20 mouse cellular contexts compared by ENCODE assay signal in the genomic region with DNA sequence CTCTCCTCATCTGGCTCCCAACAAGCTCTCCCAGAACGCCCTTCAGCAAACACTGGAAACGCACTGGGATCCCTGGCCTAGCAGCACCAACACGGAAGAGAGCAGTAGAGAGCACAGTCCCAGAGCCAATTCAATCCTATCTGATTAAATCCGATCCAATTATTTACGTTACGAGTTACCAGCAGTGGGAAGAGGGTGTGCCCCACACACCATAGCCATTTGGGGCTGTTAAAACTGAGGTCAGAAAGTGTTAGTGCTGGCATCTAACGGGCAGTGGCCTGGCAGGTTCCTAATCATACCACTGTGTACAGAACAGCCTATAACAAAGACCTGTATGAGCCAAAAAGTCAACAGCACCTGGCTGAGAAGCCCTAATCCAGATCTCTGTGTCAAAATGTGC.
DNase-seq lines count a peak whose midpoint lies in the region; ATAC-seq and TF ChIP-seq lines count a peak whose summit lies in the region.
"Had no signal": no experiment of that assay in that cellular context is flagged by ENCODE, and none has a peak within 500 bp of the region (broad histone marks: within the 10 kb centered on the region; RNA-seq: fewer than 3 reads in every experiment).

No protein-coding gene starts in this region.

- H3K4me1 ChIP-seq in forebrain, embryonic 13.5 days = peaks cover 24% of the 10 kb centered on the region
- H3K4me1 ChIP-seq in forebrain, embryonic 11.5 days (replicated peaks; ENCODE audit: control insufficient read depth, insufficient read depth, low read length) = peaks cover 3% of the 10 kb centered on the region; the same call in 1 of the 2 replicates
- peaks cover 19% of the 10 kb centered on the region for H3K4me1 ChIP-seq in midbrain, embryonic 13.5 days (replicated peaks)
- H3K4me1 ChIP-seq in midbrain, embryonic 14.5 days (ENCODE audit: control insufficient read depth, insufficient read depth, low read length) = peaks cover 7% of the 10 kb centered on the region; the same call in 1 of the 2 replicates
- no peaks in the 10 kb centered on the region for H3K4me1 ChIP-seq in intestine, postnatal 0 days (replicated peaks; ENCODE audit: control insufficient read depth, insufficient read depth, low read length)
- H3K4me1 ChIP-seq in stomach, embryonic 14.5 days (ENCODE audit: control insufficient read depth, insufficient read depth, low read length) = 0 out of 2 replicates have a peak, but pooled peaks cover 4% of the 10 kb centered on the region
- H3K4me1 ChIP-seq: liver, embryonic 15.5 days had no signal

- no peak overlapping the region for H3K27ac ChIP-seq in forebrain, embryonic 13.5 days
- no peak overlapping the region for H3K27ac ChIP-seq in forebrain, embryonic 11.5 days (ENCODE audit: low read depth, low read length)
- no peak overlapping the region for H3K27ac ChIP-seq in midbrain, embryonic 13.5 days
- no peak overlapping the region for H3K27ac ChIP-seq in midbrain, embryonic 14.5 days (replicated peaks; ENCODE audit: low read depth, low read length)
- H3K27ac ChIP-seq in intestine, postnatal 0 days (ENCODE audit: low read depth, low read length) = no peak overlapping the region
- H3K27ac ChIP-seq in stomach, embryonic 14.5 days (ENCODE audit: low read length) = no peak overlapping the region
- H3K27ac ChIP-seq in left cerebral cortex, adult 2 months = no peak overlapping the region
- H3K27ac ChIP-seq: embryonic facial prominence, embryonic 13.5 days; kidney, postnatal 0 days; liver, embryonic 15.5 days had no signal

- no peaks in the 10 kb centered on the region for H3K9me3 ChIP-seq in forebrain, embryonic 13.5 days (replicated peaks)
- no peaks in the 10 kb centered on the region for H3K9me3 ChIP-seq in forebrain, embryonic 11.5 days (ENCODE audit: control insufficient read depth, low read length)
- no peaks in the 10 kb centered on the region for H3K9me3 ChIP-seq in midbrain, embryonic 13.5 days
- no peaks in the 10 kb centered on the region for H3K9me3 ChIP-seq in midbrain, embryonic 14.5 days (ENCODE audit: control insufficient read depth, low read length)
- no peaks in the 10 kb centered on the region for H3K9me3 ChIP-seq in intestine, postnatal 0 days (ENCODE audit: control insufficient read depth)
- H3K9me3 ChIP-seq in stomach, embryonic 14.5 days (ENCODE audit: control insufficient read depth, low read depth, low read length) = no peaks in the 10 kb centered on the region
- H3K9me3 ChIP-seq: embryonic facial prominence, embryonic 13.5 days; liver, embryonic 15.5 days had no signal

- no peak overlapping the region for H3K4me2 ChIP-seq in forebrain, embryonic 13.5 days
- no peak overlapping the region for H3K4me2 ChIP-seq in forebrain, embryonic 11.5 days (ENCODE audit: low read depth, low read length, severe bottlenecking)
- H3K4me2 ChIP-seq in midbrain, embryonic 13.5 days (replicated peaks) = no peak overlapping the region
- no peak overlapping the region for H3K4me2 ChIP-seq in midbrain, embryonic 14.5 days (ENCODE audit: low read length)
- H3K4me2 ChIP-seq in intestine, postnatal 0 days (replicated peaks; ENCODE audit: low read depth) = no peak overlapping the region
- H3K4me2 ChIP-seq in stomach, embryonic 14.5 days (replicated peaks; ENCODE audit: low read depth, low read length) = no peak overlapping the region
- H3K4me2 ChIP-seq: embryonic facial prominence, embryonic 13.5 days; liver, embryonic 15.5 days had no signal

- no peak for DNase-seq in forebrain, embryonic 11.5 days (ENCODE audit: low spot score)
- no peak for DNase-seq in midbrain, embryonic 14.5 days
- no peak for DNase-seq in Muller cell, postnatal 12 days (ENCODE audit: inconsistent ontology term)
- no peak for DNase-seq in left cerebral cortex, adult 2 months (ENCODE audit: extremely low spot score in 1 of 2, low spot score in 2 of 2)
- DNase-seq: adrenal gland, postnatal 25 days; cerebellum, adult 11-12 months; cerebellum, postnatal 14 days; gastrocnemius, postnatal 10 days; heart, adult 18-20 months; heart, postnatal 4 days; kidney, adult 18-20 months; lung, postnatal 10 days; spleen, adult 18-20 months had no signal

- no peaks in the 10 kb centered on the region for H3K36me3 ChIP-seq in forebrain, embryonic 13.5 days (ENCODE audit: poor library complexity, severe bottlenecking)
- no peaks in the 10 kb centered on the region for H3K36me3 ChIP-seq in forebrain, embryonic 11.5 days (ENCODE audit: control insufficient read depth, insufficient read depth, low read length)
- no peaks in the 10 kb centered on the region for H3K36me3 ChIP-seq in midbrain, embryonic 13.5 days
- H3K36me3 ChIP-seq in midbrain, embryonic 14.5 days (ENCODE audit: control insufficient read depth, insufficient read depth, low read length) = no peaks in the 10 kb centered on the region
- H3K36me3 ChIP-seq in intestine, postnatal 0 days (ENCODE audit: control insufficient read depth, insufficient read depth) = no peaks in the 10 kb centered on the region
- H3K36me3 ChIP-seq in stomach, embryonic 14.5 days (ENCODE audit: control insufficient read depth, insufficient read depth, low read length) = no peaks in the 10 kb centered on the region
- H3K36me3 ChIP-seq: embryonic facial prominence, embryonic 13.5 days; liver, embryonic 15.5 days had no signal

- 70% methylated on average over 7 of the region's 7 CpGs for WGBS in forebrain, embryonic 13.5 days
- 72% methylated on average over 7 of the region's 7 CpGs for WGBS in forebrain, embryonic 11.5 days
- 63% methylated on average over 7 of the region's 7 CpGs for WGBS in midbrain, embryonic 13.5 days
- WGBS in midbrain, embryonic 14.5 days = 53% methylated on average over 7 of the region's 7 CpGs
- 38% methylated on average over 7 of the region's 7 CpGs for WGBS in intestine, postnatal 0 days
- 41% methylated on average over 7 of the region's 7 CpGs for WGBS in stomach, embryonic 14.5 days

- H3K27me3 ChIP-seq in forebrain, embryonic 13.5 days = no peaks in the 10 kb centered on the region
- H3K27me3 ChIP-seq in forebrain, embryonic 11.5 days (ENCODE audit: control insufficient read depth, insufficient read depth, low read length) = no peaks in the 10 kb centered on the region
- H3K27me3 ChIP-seq in midbrain, embryonic 13.5 days = no peaks in the 10 kb centered on the region
- H3K27me3 ChIP-seq in midbrain, embryonic 14.5 days (ENCODE audit: control insufficient read depth, insufficient read depth, low read length) = no peaks in the 10 kb centered on the region
- no peaks in the 10 kb centered on the region for H3K27me3 ChIP-seq in intestine, postnatal 0 days (replicated peaks; ENCODE audit: control insufficient read depth, insufficient read depth, low read length)
- no peaks in the 10 kb centered on the region for H3K27me3 ChIP-seq in stomach, embryonic 14.5 days (ENCODE audit: control insufficient read depth, insufficient read depth, low read length)
- H3K27me3 ChIP-seq: embryonic facial prominence, embryonic 13.5 days; liver, embryonic 15.5 days had no signal

- no peak overlapping the region for H3K4me3 ChIP-seq in forebrain, embryonic 13.5 days
- H3K4me3 ChIP-seq in forebrain, embryonic 11.5 days (ENCODE audit: low read depth, low read length) = no peak overlapping the region
- H3K4me3 ChIP-seq in midbrain, embryonic 13.5 days (replicated peaks) = no peak overlapping the region
- H3K4me3 ChIP-seq in midbrain, embryonic 14.5 days (replicated peaks; ENCODE audit: low read depth, low read length) = no peak overlapping the region
- no peak overlapping the region for H3K4me3 ChIP-seq in intestine, postnatal 0 days (ENCODE audit: low read depth, low read length)
- H3K4me3 ChIP-seq in stomach, embryonic 14.5 days (ENCODE audit: low read depth, low read length) = no peak overlapping the region
- no peak overlapping the region for H3K4me3 ChIP-seq in left cerebral cortex, adult 2 months
- H3K4me3 ChIP-seq: embryonic facial prominence, embryonic 13.5 days; liver, embryonic 15.5 days had no signal

- ATAC-seq in forebrain, embryonic 13.5 days = 0 out of 2 replicates have a peak, but pooled peaks have one; percentile 27
- no peak for ATAC-seq in forebrain, embryonic 11.5 days (replicated peaks; ENCODE audit: low FRiP score)
- ATAC-seq in midbrain, embryonic 13.5 days = 0 out of 2 replicates have a peak, but pooled peaks have one; percentile 17
- no peak for ATAC-seq in midbrain, embryonic 14.5 days (ENCODE audit: low FRiP score, low TSS enrichment)
- ATAC-seq in intestine, postnatal 0 days = no peak
- peak; percentile 79 for ATAC-seq in stomach, embryonic 14.5 days (ENCODE audit: insufficient number of reproducible peaks, insufficient read depth, low FRiP score, low read depth)

- no peak overlapping the region for H3K9ac ChIP-seq in forebrain, embryonic 13.5 days
- no peak overlapping the region for H3K9ac ChIP-seq in forebrain, embryonic 11.5 days (ENCODE audit: low read length)
- H3K9ac ChIP-seq in midbrain, embryonic 13.5 days (replicated peaks) = no peak overlapping the region
- H3K9ac ChIP-seq in midbrain, embryonic 14.5 days (replicated peaks; ENCODE audit: low read length) = no peak overlapping the region
- H3K9ac ChIP-seq in intestine, postnatal 0 days (ENCODE audit: low read depth, low read length) = no peak overlapping the region
- H3K9ac ChIP-seq in stomach, embryonic 14.5 days (replicated peaks; ENCODE audit: low read depth, low read length) = no peak overlapping the region
- H3K9ac ChIP-seq: embryonic facial prominence, embryonic 13.5 days; liver, embryonic 15.5 days had no signal

- intact Hi-C loops in left cerebral cortex, adult 2 months (cut with DNase I) = no loop called here

- TF ChIP-seq CTCF in intestine, postnatal 0 days (IDR thresholded peaks at IDR 0.05; ENCODE audit: low read depth) = 0 out of 2 replicates have a peak, but pooled peaks have one; percentile 17
- TF ChIP-seq CTCF in left cerebral cortex, adult 2 months (IDR thresholded peaks at IDR 0.05) = no peak

Comparison
In these comparisons a context has a peak if more than half of its experiments do, and no peak if none do; other contexts are left out.
1. ATAC-seq: peak in forebrain, embryonic 13.5 days (single experiment), midbrain, embryonic 13.5 days (single experiment) and stomach, embryonic 14.5 days (single experiment); none in forebrain, embryonic 11.5 days (single experiment), midbrain, embryonic 14.5 days (single experiment) and intestine, postnatal 0 days (single experiment).